Mouse (Mus musculus): ENCODE results near the gene Ephx3.

DNA sequence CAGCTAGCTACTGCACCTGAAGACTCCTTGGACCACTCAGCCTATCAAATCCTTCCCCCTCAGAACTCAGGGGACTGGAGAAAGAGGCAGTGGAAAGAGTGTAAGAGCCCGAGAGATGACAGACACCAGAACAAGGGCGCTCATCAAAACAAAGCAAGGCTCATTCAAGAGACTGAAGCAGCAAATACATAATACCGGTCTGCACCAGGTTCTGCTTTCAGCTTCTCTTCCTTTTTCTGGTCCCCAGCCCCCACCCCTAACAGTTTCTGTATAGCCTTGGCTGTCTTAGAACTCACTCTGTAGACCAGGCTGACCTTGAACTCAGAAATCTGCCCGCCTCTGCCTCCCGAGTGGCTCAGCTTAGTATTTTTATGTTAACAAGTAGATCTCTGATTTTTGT, 3.7 kb upstream of the Ephx3 start:
- TF ChIP-seq CTCF (IDR thresholded peaks at IDR 0.05; ENCODE audit: control insufficient read depth, insufficient read depth, low read length) (no peak), POLR2A (IDR thresholded peaks at IDR 0.05; ENCODE audit: borderline replicate concordance, control insufficient read depth, low read depth, low read length) (no peak)

Data from bone marrow, adult 2 months (tissue).